Mouse (Mus musculus) sigmoid colon, adult 10 weeks (tissue): Measurements from ENCODE around the gene Rfxap. TPM values are rescaled to one million over a fixed set of nuclear protein-coding genes. Genes with fewer than 3 reads are reported as not detected.

Experiments
- polyA plus RNA-seq: library from polyadenylated mRNA; stranded (reverse); fragments of 350-450 nt; fragmentation: Illumina TruSeq; extraction: RNeasy Lipid Tissue Mini Kit (QIAGEN cat#74804); gene quantifications from one replicate; pipeline ENCODE4 v1.2.3, GENCODE M21; 2014; ENCODE audit warnings: low read depth, low replicate concordance

Gene Rfxap
- 13.5 TPM for polyA plus RNA-seq

GRCm38 (mm10) chr3:54807666-54808217 is at the start of gene Rfxap:
TSS of gene Rfxap (minus strand) at chr3:54807791.

GRCm38 (mm10) chr3:54755145-54756041 is 52.2 kb downstream of the Rfxap start, which contains the start of gene Smad9:
TSS of gene Smad9 (plus strand) at chr3:54755582.

Other genes starting within 250 kb of the Rfxap start
- gene Supt20, start 115.0 kb downstream of the Rfxap start, polyA plus RNA-seq, result 159 TPM
- gene Gm21958, start 93.4 kb downstream of the Rfxap start, polyA plus RNA-seq, result not detected
- 27.1 TPM for gene Exosc8, start 72.4 kb downstream of the Rfxap start, polyA plus RNA-seq
- 34.9 TPM for gene Alg5, start 72.3 kb downstream of the Rfxap start, polyA plus RNA-seq
- 5.2 TPM for gene Smad9, start 52.2 kb downstream of the Rfxap start, polyA plus RNA-seq
- gene Sertm1, start 108.1 kb upstream of the Rfxap start, polyA plus RNA-seq, result not detected
- not detected for gene Ccna1, start 247.7 kb upstream of the Rfxap start, polyA plus RNA-seq